Mouse (Mus musculus) embryonic facial prominence, embryonic 12.5 days (tissue): ENCODE measurements around the gene Rnf220. TPM values are rescaled to one million over a fixed set of nuclear protein-coding genes. Genes with fewer than 3 reads are reported as not detected.

ENCODE experiments used
- ATAC-seq: fragments of 200-750 bp; cut with Nextera tagmentation; 2 replicates; pipeline ENCODE4 v1.8.0; 2017; ENCODE audit not compliant: insufficient number of reproducible peaks, insufficient read depth, low FRiP score, low TSS enrichment
- H3K27ac ChIP-seq: fragments of 300-500 bp; sonication (generic); 2 replicates; pipeline ENCODE4 v1.5.1; 2016; ENCODE audit warnings: mild to moderate bottlenecking
- H3K27me3 ChIP-seq: fragments of 300-500 bp; sonication (generic); 2 replicates; pipeline ENCODE4 v1.6.1; 2016; ENCODE audit warnings: mild to moderate bottlenecking, moderate library complexity
- H3K36me3 ChIP-seq: fragments of 300-500 bp; sonication (generic); 2 replicates; pipeline ENCODE4 v1.6.1; 2016; ENCODE audit warnings: mild to moderate bottlenecking
- H3K4me1 ChIP-seq: fragments of 300-500 bp; sonication (generic); 2 replicates; pipeline ENCODE4 v1.6.1; 2016
- H3K4me2 ChIP-seq: fragments of 300-500 bp; sonication (generic); replicated peaks from 2 replicates; pipeline ENCODE4 v1.6.1; 2016; ENCODE audit warnings: mild to moderate bottlenecking, moderate library complexity
- H3K4me3 ChIP-seq: fragments of 300-500 bp; sonication (generic); 2 replicates; pipeline ENCODE4 v1.5.1; 2016; ENCODE audit warnings: mild to moderate bottlenecking
- H3K9ac ChIP-seq: fragments of 300-500 bp; sonication (generic); 2 replicates; pipeline ENCODE4 v1.6.1; 2016; ENCODE audit warnings: mild to moderate bottlenecking, moderate library complexity
- H3K9me3 ChIP-seq: fragments of 300-500 bp; sonication (generic); 2 replicates; pipeline ENCODE4 v1.6.1; 2016; ENCODE audit warnings: mild to moderate bottlenecking, moderate library complexity
- WGBS: fragments of 180-500 bp; shearing (Covaris S2); methylation state at CpG from one replicate; pipeline ENCODE4 v1.1.7; 2016; 5-methylcytosine and 5-hydroxymethylcytosine counted together
- polyA plus RNA-seq: library from polyadenylated mRNA; unstranded; fragments of >200 nt; fragmentation: Nextera tagmentation; extraction: Ambion mirVana; gene quantifications from 2 replicates; pipeline ENCODE4 v1.2.1, GENCODE M21; 2016

Gene Rnf220
- polyA plus RNA-seq, 1 experiment from 2014 or later = 107 TPM

GRCm38 (mm10) chr4:117305461-117305860 lies 191.4 kb downstream of the Rnf220 start:
- Histone ChIP-seq H3K9ac (no peak overlapping the region), H3K4me1 (peaks cover 11% of the 10 kb centered on the region), H3K4me3 (no peak overlapping the region), H3K27ac (no peak overlapping the region), H3K36me3 (no peaks in the 10 kb centered on the region), H3K9me3 (no peaks in the 10 kb centered on the region), H3K27me3 (peaks cover 59% of the 10 kb centered on the region), H3K4me2 (no peak overlapping the region)
- WGBS = 46% methylated on average over 6 of the region's 7 CpGs
- ATAC-seq = no peak

GRCm38 (mm10) chr4:117304239-117305025 lies 192.4 kb downstream of the Rnf220 start:
- peaks cover 68% of the 10 kb centered on the region for H3K27me3 ChIP-seq
- no peak overlapping the region for H3K27ac ChIP-seq
- H3K4me3 ChIP-seq = peak overlapping the region; percentile 45
- H3K4me1 ChIP-seq = peaks cover 11% of the 10 kb centered on the region
- ATAC-seq = no peak
- no peaks in the 10 kb centered on the region for H3K9me3 ChIP-seq
- 0 out of 2 replicates have a peak overlapping the region, but pooled peaks have one; percentile 25 for H3K9ac ChIP-seq
- H3K4me2 ChIP-seq = peak overlapping the region; percentile 81
- WGBS = 3% methylated on average over 54 of the region's 54 CpGs
- H3K36me3 ChIP-seq = no peaks in the 10 kb centered on the region

GRCm38 (mm10) chr4:117303581-117304238 lies 193.1 kb downstream of the Rnf220 start:
- Histone ChIP-seq H3K4me2 (peak overlapping the region; percentile 81), H3K27me3 (peaks cover 69% of the 10 kb centered on the region), H3K4me1 (peaks cover 11% of the 10 kb centered on the region), H3K36me3 (no peaks in the 10 kb centered on the region), H3K9me3 (no peaks in the 10 kb centered on the region), H3K4me3 (peak overlapping the region; percentile 45), H3K9ac (0 out of 2 replicates have a peak overlapping the region, but pooled peaks have one; percentile 25), H3K27ac (no peak overlapping the region)
- WGBS = 9% methylated on average over 30 of the region's 30 CpGs
- ATAC-seq = 0 out of 2 replicates have a peak, but pooled peaks have one; percentile 11

GRCm38 (mm10) chr4:117302027-117302806 lies 194.6 kb downstream of the Rnf220 start:
- no peak for ATAC-seq
- no peaks in the 10 kb centered on the region for H3K36me3 ChIP-seq
- peaks cover 64% of the 10 kb centered on the region for H3K27me3 ChIP-seq
- 41% methylated on average over 14 of the region's 14 CpGs for WGBS
- no peak overlapping the region for H3K27ac ChIP-seq
- no peak overlapping the region for H3K9ac ChIP-seq
- no peak overlapping the region for H3K4me3 ChIP-seq
- H3K4me1 ChIP-seq = peaks cover 11% of the 10 kb centered on the region
- no peaks in the 10 kb centered on the region for H3K9me3 ChIP-seq
- no peak overlapping the region for H3K4me2 ChIP-seq

GRCm38 (mm10) chr4:117299921-117300320 lies 196.9 kb downstream of the Rnf220 start:
- peaks cover 11% of the 10 kb centered on the region for H3K4me1 ChIP-seq
- no peaks in the 10 kb centered on the region for H3K36me3 ChIP-seq
- no peak overlapping the region for H3K4me3 ChIP-seq
- 74% methylated on average over 10 of the region's 10 CpGs for WGBS
- H3K9me3 ChIP-seq = no peaks in the 10 kb centered on the region
- no peak overlapping the region for H3K9ac ChIP-seq
- no peak overlapping the region for H3K27ac ChIP-seq
- no peak overlapping the region for H3K4me2 ChIP-seq
- H3K27me3 ChIP-seq = peaks cover 43% of the 10 kb centered on the region
- no peak for ATAC-seq

GRCm38 (mm10) chr4:117297819-117298218 lies 199.0 kb downstream of the Rnf220 start:
- Histone ChIP-seq H3K9ac (no peak overlapping the region), H3K36me3 (no peaks in the 10 kb centered on the region), H3K27me3 (peaks cover 25% of the 10 kb centered on the region), H3K4me2 (no peak overlapping the region), H3K27ac (no peak overlapping the region), H3K4me3 (no peak overlapping the region), H3K4me1 (no peaks in the 10 kb centered on the region), H3K9me3 (no peaks in the 10 kb centered on the region)
- ATAC-seq = no peak
- WGBS = 71% methylated on average over 9 of the region's 9 CpGs

- H3K4me1 ChIP-seq = no peaks in the 10 kb centered on the region
- ATAC-seq = no peak
- H3K4me3 ChIP-seq = no peak overlapping the region
- H3K9ac ChIP-seq = no peak overlapping the region
- no peaks in the 10 kb centered on the region for H3K9me3 ChIP-seq
- H3K4me2 ChIP-seq = no peak overlapping the region
- H3K27ac ChIP-seq = no peak overlapping the region
- no peaks in the 10 kb centered on the region for H3K36me3 ChIP-seq
- peaks cover 17% of the 10 kb centered on the region for H3K27me3 ChIP-seq
- 76% methylated on average over 19 of the region's 19 CpGs for WGBS
Measured at GRCm38 (mm10) chr4:117296849-117297593, 199.8 kb downstream of the Rnf220 start.

GRCm38 (mm10) chr4:117291696-117292095 lies 205.2 kb downstream of the Rnf220 start:
- H3K27ac ChIP-seq = no peak overlapping the region
- H3K9me3 ChIP-seq = no peaks in the 10 kb centered on the region
- no peak overlapping the region for H3K4me2 ChIP-seq
- ATAC-seq = no peak
- H3K27me3 ChIP-seq = 0 out of 2 replicates have a peak, but pooled peaks cover 3% of the 10 kb centered on the region
- no peak overlapping the region for H3K4me3 ChIP-seq
- H3K36me3 ChIP-seq = peaks cover 10% of the 10 kb centered on the region
- WGBS = 85% methylated on average over 2 of the region's 2 CpGs
- H3K9ac ChIP-seq = no peak overlapping the region
- peaks cover 12% of the 10 kb centered on the region for H3K4me1 ChIP-seq

GRCm38 (mm10) chr4:117288927-117289801 lies 207.7 kb downstream of the Rnf220 start:
- Histone ChIP-seq H3K27me3 (no peaks in the 10 kb centered on the region), H3K4me3 (peak overlapping the region; percentile 69), H3K36me3 (peaks cover 34% of the 10 kb centered on the region), H3K27ac (peak overlapping the region; percentile 95), H3K9ac (peak overlapping the region; percentile 70), H3K9me3 (no peaks in the 10 kb centered on the region), H3K4me1 (peaks cover 23% of the 10 kb centered on the region), H3K4me2 (peak overlapping the region; percentile 73)
- ATAC-seq = peak; percentile 93
- WGBS = under 1% methylated on average over 49 of the region's 80 CpGs

- WGBS = 26% methylated on average over 25 of the region's 25 CpGs
- ATAC-seq = no peak
Measured at GRCm38 (mm10) chr4:117288277-117288926, 208.4 kb downstream of the Rnf220 start.

More at GRCm38 (mm10) chr4:117288277-117288926, 208.4 kb downstream of the Rnf220 start:
- Histone ChIP-seq H3K27ac (peak overlapping the region; percentile 95), H3K36me3 (peaks cover 42% of the 10 kb centered on the region), H3K4me3 (peak overlapping the region; percentile 69), H3K4me2 (peak overlapping the region; percentile 73), H3K27me3 (no peaks in the 10 kb centered on the region), H3K9me3 (no peaks in the 10 kb centered on the region), H3K4me1 (peaks cover 31% of the 10 kb centered on the region), H3K9ac (peak overlapping the region; percentile 70)
